Mouse (Mus musculus) lung, embryonic 14.5 days (tissue): Measurements from ENCODE around the gene Tmem127. TPM values are rescaled to one million over a fixed set of nuclear protein-coding genes. Genes with fewer than 3 reads are reported as not detected.

Source experiments
- ATAC-seq: fragments of 200-750 bp; cut with Nextera tagmentation; 2 replicates; pipeline ENCODE4 v1.8.0; 2017; ENCODE audit warnings: mild to moderate bottlenecking, moderate TSS enrichment, moderate library complexity; ENCODE audit not compliant: insufficient read depth
- DNase-seq: peaks from one replicate; pipeline ENCODE4 v3.0.0-alpha.2; 2015
- H3K27ac ChIP-seq: fragments of 300-500 bp; sonication (generic); 2 replicates; pipeline ENCODE4 v1.5.1; 2014; ENCODE audit warnings: low read depth, mild to moderate bottlenecking, moderate library complexity
- H3K27me3 ChIP-seq: fragments of 300-500 bp; sonication (generic); 2 replicates; pipeline ENCODE4 v1.6.1; 2014; ENCODE audit warnings: low read length, control low read depth; ENCODE audit not compliant: insufficient read depth
- H3K36me3 ChIP-seq: fragments of 300-500 bp; sonication (generic); 2 replicates; pipeline ENCODE4 v1.6.1; 2014; ENCODE audit warnings: control low read depth; ENCODE audit not compliant: insufficient read depth
- H3K4me1 ChIP-seq: fragments of 300-500 bp; sonication (generic); 2 replicates; pipeline ENCODE4 v1.6.1; 2014; ENCODE audit warnings: antibody characterized with exemption, control low read depth; ENCODE audit not compliant: insufficient read depth
- H3K4me2 ChIP-seq: fragments of 300-500 bp; sonication (generic); 2 replicates; pipeline ENCODE4 v1.6.1; 2014; ENCODE audit warnings: mild to moderate bottlenecking
- H3K4me3 ChIP-seq: fragments of 300-500 bp; sonication (generic); 2 replicates; pipeline ENCODE4 v1.5.1; 2014; ENCODE audit warnings: low read depth, low read length
- H3K9ac ChIP-seq: fragments of 300-500 bp; sonication (generic); 2 replicates; pipeline ENCODE4 v1.6.1; 2014
- H3K9me3 ChIP-seq: fragments of 300-500 bp; sonication (generic); 2 replicates; pipeline ENCODE4 v1.6.1; 2016; ENCODE audit warnings: low read depth, low read length, control low read depth
- CTCF ChIP-seq: IDR thresholded peaks from 2 replicates; pipeline ENCODE4 v1.5.1; 2016; ENCODE audit warnings: antibody characterized with exemption, low read depth
- WGBS: fragments of 180-500 bp; shearing (Covaris S2); extraction: QIAGEN DNeasy Blood & Tissue Kit; methylation state at CpG from one replicate; pipeline ENCODE4 v1.1.7; 2014; 5-methylcytosine and 5-hydroxymethylcytosine counted together
- polyA plus RNA-seq: library from polyadenylated mRNA; unstranded; fragments of >200 nt; fragmentation: Nextera tagmentation; extraction: Ambion mirVana; gene quantifications from 2 replicates; pipeline ENCODE4 v1.2.1, GENCODE M21; 2014

Tmem127 gene
- polyA plus RNA-seq, 1 experiment from 2014 or later, result 22.6 TPM

DNA sequence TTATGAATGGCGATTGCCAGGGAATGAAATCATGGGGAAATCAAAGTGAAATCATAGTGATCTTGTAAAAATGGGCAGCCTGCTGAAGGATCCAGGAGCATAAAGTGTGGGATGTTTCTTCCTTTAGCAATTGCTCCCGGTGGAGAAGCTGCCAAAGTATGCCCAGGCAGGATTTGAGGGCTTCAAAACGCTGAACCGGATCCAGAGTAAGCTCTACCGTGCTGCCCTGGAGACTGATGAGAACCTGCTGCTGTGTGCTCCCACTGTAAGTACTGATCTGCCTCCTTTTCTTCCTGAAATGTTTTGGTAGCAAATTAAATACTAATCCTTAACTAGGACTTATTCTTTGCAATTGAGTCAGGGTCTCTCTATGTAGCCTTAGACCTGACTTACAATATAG is 30.0 kb upstream of the Tmem127 start:
- TF ChIP-seq CTCF, result no peak
- DNase-seq (no peak), ATAC-seq (no peak)
- Histone ChIP-seq H3K36me3 (peaks cover 98% of the 10 kb centered on the region), H3K9me3 (no peaks in the 10 kb centered on the region), H3K4me3 (no peak overlapping the region), H3K4me1 (no peaks in the 10 kb centered on the region), H3K4me2 (no peak overlapping the region), H3K27me3 (no peaks in the 10 kb centered on the region), H3K27ac (no peak overlapping the region), H3K9ac (no peak overlapping the region)
- 97% methylated on average over 5 of the region's 5 CpGs for WGBS

DNA sequence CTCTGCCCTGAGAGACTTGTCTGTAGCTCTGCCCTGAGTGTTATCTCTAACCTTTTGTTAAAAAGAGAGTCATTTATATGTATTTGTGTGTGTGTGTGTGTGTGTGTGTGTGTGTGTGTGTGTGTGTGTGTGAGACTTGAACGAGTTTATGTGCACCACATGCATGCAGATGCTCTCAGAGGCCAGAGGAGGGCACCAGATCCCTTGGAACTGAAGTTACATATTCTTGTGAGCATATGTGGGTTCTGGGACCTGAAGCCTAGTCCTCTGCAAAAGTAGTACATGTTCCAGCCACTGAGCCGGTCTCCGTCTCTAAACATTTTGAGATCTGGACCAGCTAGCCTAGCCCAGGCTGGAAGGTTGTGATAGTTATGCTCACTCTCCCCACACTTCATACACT is 22.4 kb upstream of the Tmem127 start:
- Histone ChIP-seq H3K27ac (no peak overlapping the region), H3K9ac (no peak overlapping the region), H3K4me3 (no peak overlapping the region), H3K27me3 (no peaks in the 10 kb centered on the region), H3K9me3 (no peaks in the 10 kb centered on the region), H3K4me1 (no peaks in the 10 kb centered on the region), H3K4me2 (no peak overlapping the region), H3K36me3 (peaks cover 96% of the 10 kb centered on the region)
- ATAC-seq, result no peak
- 0 out of 2 replicates have a peak, but pooled peaks have one; percentile 14 for TF ChIP-seq CTCF
- no peak for DNase-seq
- 99% methylated on average over 3 of the region's 3 CpGs for WGBS

DNA sequence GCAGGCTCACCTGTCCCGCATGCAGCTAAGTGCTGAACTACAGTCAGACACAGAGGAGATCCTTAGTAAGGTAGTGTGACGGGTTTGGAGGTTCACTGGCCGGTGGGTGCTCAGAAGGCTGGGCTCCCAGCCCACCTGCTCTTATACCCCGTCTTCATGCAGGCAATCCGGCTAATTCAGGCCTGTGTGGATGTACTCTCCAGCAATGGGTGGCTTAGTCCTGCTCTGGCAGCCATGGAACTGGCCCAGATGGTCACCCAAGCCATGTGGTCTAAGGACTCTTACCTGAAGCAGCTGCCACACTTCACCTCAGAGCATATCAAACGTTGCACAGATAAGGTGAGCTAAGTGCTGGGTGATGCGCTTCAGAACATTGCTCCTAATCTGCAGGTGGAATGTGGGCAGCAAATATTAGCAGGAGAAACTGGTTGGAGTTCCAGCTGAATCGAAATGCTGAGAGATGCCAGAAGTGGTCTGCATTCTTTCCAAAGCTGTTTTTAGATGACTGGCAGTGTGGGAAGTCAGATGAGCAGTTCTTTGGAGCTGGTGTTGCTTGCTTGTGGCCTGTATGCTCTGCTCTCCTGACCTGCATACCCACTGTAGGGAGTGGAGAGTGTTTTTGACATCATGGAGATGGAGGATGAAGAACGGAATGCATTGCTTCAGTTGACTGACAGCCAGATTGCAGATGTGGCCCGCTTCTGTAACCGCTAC is 9.7 kb upstream of the Tmem127 start:
- Histone ChIP-seq H3K4me2 (no peak overlapping the region), H3K36me3 (peaks cover 94% of the 10 kb centered on the region), H3K4me1 (no peaks in the 10 kb centered on the region), H3K9me3 (no peaks in the 10 kb centered on the region), H3K4me3 (no peak overlapping the region), H3K9ac (no peak overlapping the region), H3K27ac (no peak overlapping the region), H3K27me3 (no peaks in the 10 kb centered on the region)
- DNase-seq (no peak), ATAC-seq (no peak)
- 89% methylated on average over 11 of the region's 11 CpGs for WGBS
- no peak for TF ChIP-seq CTCF

DNA sequence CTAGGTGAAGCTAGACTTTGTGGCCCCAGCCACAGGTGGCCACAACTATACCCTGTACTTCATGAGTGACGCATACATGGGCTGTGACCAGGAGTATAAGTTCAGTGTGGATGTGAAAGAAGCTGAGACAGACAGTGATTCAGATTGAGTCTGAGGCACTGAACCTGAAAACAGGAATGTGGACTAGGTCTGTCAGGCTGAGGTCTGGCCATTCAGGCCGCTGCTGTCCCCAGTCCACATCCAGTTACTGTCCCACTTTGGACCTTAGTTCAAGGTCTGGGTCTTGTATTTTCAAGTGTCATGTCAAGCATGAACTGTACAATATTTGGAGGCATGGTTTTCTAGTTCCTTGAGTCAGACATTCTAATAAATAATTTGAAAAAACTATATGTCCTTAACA is 7.6 kb upstream of the Tmem127 start:
- H3K27me3 ChIP-seq, result no peaks in the 10 kb centered on the region
- H3K4me3 ChIP-seq, result no peak overlapping the region
- TF ChIP-seq CTCF, result no peak
- WGBS, result 94% methylated on average over 2 of the region's 2 CpGs
- peaks cover 89% of the 10 kb centered on the region for H3K36me3 ChIP-seq
- DNase-seq (no peak), ATAC-seq (no peak)
- H3K9ac ChIP-seq, result no peak overlapping the region
- no peak overlapping the region for H3K4me2 ChIP-seq
- H3K9me3 ChIP-seq, result no peaks in the 10 kb centered on the region
- no peak overlapping the region for H3K27ac ChIP-seq
- H3K4me1 ChIP-seq, result no peaks in the 10 kb centered on the region

DNA sequence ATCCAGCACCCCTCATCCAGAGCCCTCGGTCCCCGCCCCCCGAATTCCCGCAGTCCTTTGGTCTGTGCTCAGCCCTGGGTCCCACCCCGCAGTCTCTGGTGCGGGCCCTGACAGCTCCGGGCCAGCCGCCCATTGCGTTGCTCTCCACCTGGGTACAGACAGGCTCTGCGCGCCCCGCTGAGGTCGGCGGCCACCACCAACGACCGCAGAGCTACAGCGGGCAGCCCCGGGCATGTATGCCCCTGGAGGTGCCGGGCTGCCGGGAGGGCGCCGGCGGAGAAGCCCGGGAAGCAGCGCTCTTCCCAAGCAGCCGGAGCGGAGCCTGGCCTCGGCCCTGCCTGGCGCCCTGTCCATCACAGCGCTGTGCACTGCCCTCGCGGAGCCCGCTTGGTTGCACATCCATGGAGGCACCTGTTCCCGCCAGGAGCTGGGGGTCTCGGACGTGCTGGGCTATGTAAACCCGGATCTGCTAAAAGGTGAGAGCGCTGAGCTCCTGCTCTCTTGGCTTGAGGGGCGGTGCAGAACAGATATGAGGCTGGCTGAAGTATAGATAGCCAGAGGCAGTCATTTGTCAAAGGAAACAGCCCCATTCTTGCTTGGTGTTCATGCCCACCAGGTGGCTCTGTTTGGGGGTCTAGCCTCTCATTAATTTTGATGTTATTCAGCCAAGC is 761 bp downstream of the Tmem127 start:
- under 1% methylated on average over 39 of the region's 39 CpGs for WGBS

DNA sequence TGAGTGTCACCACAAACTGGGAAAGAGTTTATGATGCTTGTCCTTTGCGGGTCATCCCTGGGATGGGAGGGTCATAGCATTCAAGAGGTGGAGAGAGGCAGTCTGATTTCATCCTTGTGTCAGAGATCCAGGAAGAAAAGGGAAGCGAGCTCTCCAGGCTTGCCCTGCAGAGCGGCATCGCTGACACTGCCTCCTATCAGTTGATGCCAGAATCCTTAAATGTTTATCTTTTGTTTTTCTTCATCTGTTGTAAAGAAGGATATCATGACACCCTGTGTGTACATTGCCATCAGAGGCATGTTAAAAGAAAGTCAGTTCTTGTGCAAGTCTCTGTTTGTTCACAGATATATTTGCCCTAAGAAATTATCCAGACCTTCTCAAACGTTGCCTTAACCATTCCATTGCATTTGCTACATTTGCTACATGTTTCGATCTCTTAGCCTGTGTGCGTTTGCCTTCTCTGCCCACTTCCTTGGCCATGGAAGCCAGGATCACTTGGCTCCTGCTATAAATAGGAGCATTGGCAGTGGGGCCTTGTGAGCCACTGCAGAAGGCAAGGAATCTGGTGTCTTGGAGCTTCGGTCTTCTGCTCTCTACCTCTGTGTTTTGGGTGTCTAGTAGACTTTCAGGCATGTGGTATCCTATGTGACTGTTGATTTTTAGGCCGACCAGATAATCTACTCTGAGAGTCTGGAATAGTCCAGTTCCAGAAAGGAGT is 2.7 kb downstream of the Tmem127 start:
- no peak overlapping the region for H3K27ac ChIP-seq
- H3K36me3 ChIP-seq, result peaks cover 19% of the 10 kb centered on the region
- no peaks in the 10 kb centered on the region for H3K4me1 ChIP-seq
- no peaks in the 10 kb centered on the region for H3K27me3 ChIP-seq
- TF ChIP-seq CTCF, result no peak
- DNase-seq (no peak), ATAC-seq (no peak)
- WGBS, result 88% methylated on average over 9 of the region's 9 CpGs
- H3K9ac ChIP-seq, result no peak overlapping the region
- H3K4me3 ChIP-seq, result no peak overlapping the region
- H3K9me3 ChIP-seq, result no peaks in the 10 kb centered on the region
- no peak overlapping the region for H3K4me2 ChIP-seq

More for the DNA sequence above, 761 bp downstream of the Tmem127 start:
- H3K9me3 ChIP-seq, result no peaks in the 10 kb centered on the region
- peak overlapping the region; percentile 69; the same call in 1 of the 2 replicates for H3K27ac ChIP-seq
- H3K36me3 ChIP-seq, result peaks cover 38% of the 10 kb centered on the region
- TF ChIP-seq CTCF, result peak; percentile 45
- peak; percentile 59 for ATAC-seq
- peak overlapping the region; percentile 80 for H3K9ac ChIP-seq
- peak; percentile 45 for DNase-seq
- H3K27me3 ChIP-seq, result no peaks in the 10 kb centered on the region
- peak overlapping the region; percentile 96 for H3K4me2 ChIP-seq
- peak overlapping the region; percentile 79 for H3K4me3 ChIP-seq
- H3K4me1 ChIP-seq, result no peaks in the 10 kb centered on the region

DNA sequence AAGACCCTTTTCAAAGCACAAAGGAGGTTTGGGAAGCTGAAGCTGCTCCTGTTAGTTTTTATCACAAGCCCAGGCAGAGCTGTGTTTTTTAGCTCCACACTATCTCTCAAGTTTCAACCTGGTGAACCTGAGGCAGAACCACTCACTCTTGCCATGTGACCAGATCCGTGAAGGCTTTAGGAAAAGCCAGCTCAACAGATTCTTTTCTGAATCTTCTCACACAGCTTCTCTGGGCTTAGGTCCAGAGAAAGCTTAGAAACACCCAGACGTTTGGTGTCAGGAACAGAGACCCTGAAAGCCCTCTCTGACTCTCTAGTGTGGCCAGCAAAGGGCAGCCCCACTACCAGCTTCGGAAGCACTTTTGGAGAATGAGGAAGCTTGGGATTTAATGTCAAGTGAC is 3.7 kb downstream of the Tmem127 start:
- Histone ChIP-seq H3K4me2 (no peak overlapping the region), H3K27me3 (no peaks in the 10 kb centered on the region), H3K4me3 (no peak overlapping the region), H3K9me3 (no peaks in the 10 kb centered on the region), H3K4me1 (no peaks in the 10 kb centered on the region), H3K27ac (no peak overlapping the region), H3K36me3 (peaks cover 9% of the 10 kb centered on the region; the same call in 1 of the 2 replicates), H3K9ac (no peak overlapping the region)
- no peak for ATAC-seq
- no peak for TF ChIP-seq CTCF
- 74% methylated on average over 3 of the region's 3 CpGs for WGBS
- no peak for DNase-seq
